23 mouse cellular contexts compared by ENCODE assay signal in genomic region chr19:6669881-6670280, GRCm38 (mm10).
DNase-seq lines count a peak whose midpoint lies in the region; ATAC-seq and TF ChIP-seq lines count a peak whose summit lies in the region.
"Had no signal": no experiment of that assay in that cellular context is flagged by ENCODE, and none has a peak within 500 bp of the region (broad histone marks: within the 10 kb centered on the region; RNA-seq: fewer than 3 reads in every experiment).

No protein-coding gene starts in this region.

- H3K9ac ChIP-seq in forebrain, embryonic 16.5 days (replicated peaks; ENCODE audit: low read depth, low read length) = no peak overlapping the region
- H3K9ac ChIP-seq: embryonic facial prominence, embryonic 13.5 days; forebrain, postnatal 0 days; kidney, embryonic 15.5 days; limb, embryonic 12.5 days; liver, embryonic 14.5 days; lung, embryonic 15.5 days; midbrain, embryonic 13.5 days; neural tube, embryonic 13.5 days; stomach, embryonic 15.5 days had no signal

- no peak for DNase-seq in layer of hippocampus, adult 2 months (ENCODE audit: low spot score in 2 of 2)
- DNase-seq in layer of hippocampus, postnatal 14 days (ENCODE audit: low spot score in 2 of 2) = no peak
- no peak for DNase-seq in thymus, adult 2 months
- DNase-seq in thymus, adult 18-20 months = no peak
- peak; percentile 35 for DNase-seq in thymus, postnatal 0 days (ENCODE audit: low spot score)
- no peak for DNase-seq in left cerebral cortex, adult 2 months (ENCODE audit: extremely low spot score in 1 of 2, low spot score in 2 of 2)
- no peak for DNase-seq in ovary, adult 18-20 months (ENCODE audit: low spot score)
- DNase-seq: cerebellum, adult 9-10 months; forebrain, postnatal 0 days; heart, adult 18-20 months; heart, postnatal 36 days; lung, postnatal 4 days had no signal

- ATAC-seq in forebrain, embryonic 16.5 days = no peak
- ATAC-seq: forebrain, postnatal 0 days; hindbrain, embryonic 16.5 days; intestine, embryonic 16.5 days; midbrain, embryonic 13.5 days had no signal

- no peak for TF ChIP-seq CTCF in layer of hippocampus, adult 2 months (conservative IDR thresholded peaks at IDR 0.05)
- TF ChIP-seq CTCF in thymus, adult 2 months (IDR thresholded peaks at IDR 0.05; ENCODE audit: borderline replicate concordance, control insufficient read depth, extremely low read depth, insufficient read depth, low read length, poor library complexity) = no peak
- TF ChIP-seq CTCF in left cerebral cortex, adult 2 months (IDR thresholded peaks at IDR 0.05) = no peak

- no peak overlapping the region for H3K4me3 ChIP-seq in layer of hippocampus, adult 2 months
- no peak overlapping the region for H3K4me3 ChIP-seq in thymus, adult 2 months (ENCODE audit: control insufficient read depth, insufficient read depth, low read length)
- no peak overlapping the region for H3K4me3 ChIP-seq in forebrain, embryonic 16.5 days (replicated peaks; ENCODE audit: low read length)
- no peak overlapping the region for H3K4me3 ChIP-seq in left cerebral cortex, adult 2 months
- H3K4me3 ChIP-seq: embryonic facial prominence, embryonic 13.5 days; kidney, embryonic 15.5 days; limb, embryonic 12.5 days; lung, embryonic 15.5 days; midbrain, embryonic 13.5 days; neural tube, embryonic 13.5 days; stomach, embryonic 15.5 days had no signal

- no peak overlapping the region for H3K4me2 ChIP-seq in forebrain, embryonic 16.5 days (ENCODE audit: low read length)
- H3K4me2 ChIP-seq: embryonic facial prominence, embryonic 13.5 days; kidney, embryonic 15.5 days; limb, embryonic 12.5 days; lung, embryonic 15.5 days; midbrain, embryonic 13.5 days; neural tube, embryonic 13.5 days; stomach, embryonic 15.5 days had no signal

- no peak for TF ChIP-seq POLR2A in thymus, adult 2 months (IDR thresholded peaks at IDR 0.05; ENCODE audit: control insufficient read depth, extremely low read depth, insufficient read depth, low read length, poor library complexity)

- WGBS in thymus, adult 2 months = 9% methylated on average over 8 of the region's 8 CpGs
- 83% methylated on average over 8 of the region's 8 CpGs for WGBS in forebrain, embryonic 16.5 days

- peak overlapping the region; percentile 39 for H3K27ac ChIP-seq in layer of hippocampus, adult 2 months
- H3K27ac ChIP-seq in thymus, adult 2 months (ENCODE audit: control insufficient read depth, insufficient read depth, low read length) = peak overlapping the region; percentile 37; the same call in 1 of the 2 replicates
- no peak overlapping the region for H3K27ac ChIP-seq in forebrain, embryonic 16.5 days (ENCODE audit: low read length)
- no peak overlapping the region for H3K27ac ChIP-seq in left cerebral cortex, adult 2 months
- H3K27ac ChIP-seq: embryonic facial prominence, embryonic 13.5 days; kidney, embryonic 15.5 days; limb, embryonic 12.5 days; liver, embryonic 14.5 days; lung, embryonic 15.5 days; midbrain, embryonic 13.5 days; neural tube, embryonic 13.5 days; stomach, embryonic 15.5 days had no signal

- intact Hi-C loops in left cerebral cortex, adult 2 months (cut with DNase I) = no loop called here

- H3K36me3 ChIP-seq in thymus, adult 2 months (ENCODE audit: control insufficient read depth, insufficient read depth, low read length) = no peaks in the 10 kb centered on the region
- H3K36me3 ChIP-seq in forebrain, embryonic 16.5 days (ENCODE audit: control insufficient read depth, insufficient read depth) = no peaks in the 10 kb centered on the region
- H3K36me3 ChIP-seq: embryonic facial prominence, embryonic 13.5 days; kidney, embryonic 15.5 days; limb, embryonic 12.5 days; lung, embryonic 15.5 days; midbrain, embryonic 13.5 days; neural tube, embryonic 13.5 days; stomach, embryonic 15.5 days had no signal

- H3K27me3 ChIP-seq in thymus, adult 2 months (ENCODE audit: control insufficient read depth, insufficient read depth, low read length) = no peaks in the 10 kb centered on the region
- H3K27me3 ChIP-seq in forebrain, embryonic 16.5 days (replicated peaks; ENCODE audit: control insufficient read depth, insufficient read depth, low read length) = no peaks in the 10 kb centered on the region
- H3K27me3 ChIP-seq: embryonic facial prominence, embryonic 13.5 days; kidney, embryonic 15.5 days; limb, embryonic 12.5 days; lung, embryonic 15.5 days; neural tube, embryonic 13.5 days; stomach, embryonic 15.5 days had no signal

- H3K9me3 ChIP-seq in forebrain, embryonic 16.5 days (ENCODE audit: control insufficient read depth, low read length) = no peaks in the 10 kb centered on the region
- H3K9me3 ChIP-seq: embryonic facial prominence, embryonic 13.5 days; kidney, embryonic 15.5 days; limb, embryonic 12.5 days; lung, embryonic 15.5 days; midbrain, embryonic 13.5 days; neural tube, embryonic 13.5 days; stomach, embryonic 15.5 days had no signal

- H3K4me1 ChIP-seq in thymus, adult 2 months (replicated peaks; ENCODE audit: control insufficient read depth, insufficient read depth, low read length) = peaks cover 10% of the 10 kb centered on the region
- H3K4me1 ChIP-seq in forebrain, embryonic 16.5 days (replicated peaks; ENCODE audit: control insufficient read depth, insufficient read depth, low read length) = no peaks in the 10 kb centered on the region
- H3K4me1 ChIP-seq: embryonic facial prominence, embryonic 13.5 days; kidney, embryonic 15.5 days; limb, embryonic 12.5 days; lung, embryonic 15.5 days; midbrain, embryonic 13.5 days; neural tube, embryonic 13.5 days; stomach, embryonic 15.5 days had no signal

Comparison
In these comparisons a context has a peak if more than half of its experiments do, and no peak if none do; other contexts are left out.
1. H3K27ac ChIP-seq: peak in layer of hippocampus, adult 2 months (single experiment) and thymus, adult 2 months (single experiment); none in forebrain, embryonic 16.5 days (single experiment) and left cerebral cortex, adult 2 months (single experiment).